Mouse (Mus musculus) kidney, embryonic 14.5 days (tissue): ENCODE data around the gene Tmem30b. TPM values are rescaled to one million over a fixed set of nuclear protein-coding genes. Genes with fewer than 3 reads are reported as not detected.
A peak's percentile ranks its signal among the peaks of the same experiment; 100 is the strongest.

Source experiments
- ATAC-seq: fragments of 200-750 bp; cut with Nextera tagmentation; 2 replicates; pipeline ENCODE4 v1.8.0; 2017; ENCODE audit warnings: moderate number of reproducible peaks, mild to moderate bottlenecking, moderate TSS enrichment, moderate library complexity; ENCODE audit not compliant: low FRiP score, low TSS enrichment
- H3K27ac ChIP-seq: fragments of 300-500 bp; sonication (generic); 2 replicates; pipeline ENCODE4 v1.5.1; 2014; ENCODE audit warnings: low read depth, mild to moderate bottlenecking, low read length, moderate library complexity, mixed read lengths
- H3K27me3 ChIP-seq: fragments of 300-500 bp; sonication (generic); 2 replicates; pipeline ENCODE4 v1.6.1; 2014; ENCODE audit warnings: mild to moderate bottlenecking, low read length; ENCODE audit not compliant: control insufficient read depth, insufficient read depth
- H3K36me3 ChIP-seq: fragments of 300-500 bp; sonication (generic); 2 replicates; pipeline ENCODE4 v1.6.1; 2014; ENCODE audit warnings: low read length, mixed read lengths; ENCODE audit not compliant: control insufficient read depth, insufficient read depth
- H3K4me1 ChIP-seq: fragments of 300-500 bp; sonication (generic); 2 replicates; pipeline ENCODE4 v1.6.1; 2014; ENCODE audit warnings: low read length, mixed read lengths; ENCODE audit not compliant: control insufficient read depth, insufficient read depth
- H3K4me2 ChIP-seq: fragments of 300-500 bp; sonication (generic); replicated peaks from 2 replicates; pipeline ENCODE4 v1.6.1; 2014; ENCODE audit warnings: low read depth, mild to moderate bottlenecking, low read length
- H3K4me3 ChIP-seq: fragments of 300-500 bp; sonication (generic); 2 replicates; pipeline ENCODE4 v1.5.1; 2014; ENCODE audit warnings: mild to moderate bottlenecking, low read length
- H3K9ac ChIP-seq: fragments of 300-500 bp; sonication (generic); 2 replicates; pipeline ENCODE4 v1.6.1; 2014; ENCODE audit warnings: low read depth, mild to moderate bottlenecking, low read length, moderate library complexity
- H3K9me3 ChIP-seq: fragments of 300-500 bp; sonication (generic); 2 replicates; pipeline ENCODE4 v1.6.1; 2016; ENCODE audit warnings: low read length; ENCODE audit not compliant: control insufficient read depth
- WGBS: fragments of 180-500 bp; shearing (Covaris S2); extraction: QIAGEN DNeasy Blood & Tissue Kit; methylation state at CpG from one replicate; pipeline ENCODE4 v1.1.7; 2014; 5-methylcytosine and 5-hydroxymethylcytosine counted together
- polyA plus RNA-seq: library from polyadenylated mRNA; unstranded; fragments of >200 nt; fragmentation: Nextera tagmentation; extraction: Ambion mirVana; gene quantifications from 2 replicates; pipeline ENCODE4 v1.2.1, GENCODE M21; 2014

Gene Tmem30b
- polyA plus RNA-seq, 1 experiment from 2014 or later, result 9.6 TPM

- Histone ChIP-seq H3K27ac (no peak overlapping the region), H3K9ac (no peak overlapping the region), H3K4me3 (no peak overlapping the region), H3K27me3 (no peaks in the 10 kb centered on the region; the same call in 1 of the 2 replicates), H3K4me1 (no peaks in the 10 kb centered on the region), H3K36me3 (no peaks in the 10 kb centered on the region), H3K4me2 (no peak overlapping the region), H3K9me3 (no peaks in the 10 kb centered on the region)
- no peak for ATAC-seq
- WGBS, result 91% methylated on average over 8 of the region's 8 CpGs
Observed at GRCm38 (mm10) chr12:73516516-73516915, 29.7 kb downstream of the Tmem30b start.

- Histone ChIP-seq H3K4me2 (no peak overlapping the region), H3K9ac (no peak overlapping the region), H3K27me3 (no peaks in the 10 kb centered on the region; the same call in 1 of the 2 replicates), H3K9me3 (no peaks in the 10 kb centered on the region), H3K4me3 (no peak overlapping the region), H3K4me1 (no peaks in the 10 kb centered on the region), H3K36me3 (no peaks in the 10 kb centered on the region), H3K27ac (no peak overlapping the region)
- WGBS, result 64% methylated on average over 6 of the region's 6 CpGs
- no peak for ATAC-seq
Observed at GRCm38 (mm10) chr12:73514722-73515121, 31.5 kb downstream of the Tmem30b start.

DNA sequence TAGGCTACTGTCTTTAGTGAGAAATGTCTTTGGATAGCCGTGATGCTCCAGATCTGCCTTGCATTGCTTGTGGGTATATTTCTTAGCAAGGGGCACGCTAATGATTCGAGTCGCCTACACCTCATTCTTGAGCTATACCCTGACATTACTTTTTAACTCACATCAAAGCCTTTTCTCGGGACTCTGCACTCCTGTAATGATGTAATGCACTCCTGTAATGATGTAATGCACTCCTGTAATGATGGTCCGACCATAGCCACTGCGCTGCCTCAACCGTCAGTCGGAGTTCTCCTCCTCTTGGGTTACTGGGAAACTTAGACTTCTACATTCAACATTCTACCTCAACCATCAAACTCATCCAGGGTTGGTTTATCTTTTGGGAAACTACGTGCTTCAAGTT, 32.2 kb downstream of the Tmem30b start:
- no peaks in the 10 kb centered on the region; the same call in 1 of the 2 replicates for H3K27me3 ChIP-seq
- H3K4me3 ChIP-seq, result no peak overlapping the region
- no peak overlapping the region for H3K4me2 ChIP-seq
- H3K27ac ChIP-seq, result no peak overlapping the region
- H3K9ac ChIP-seq, result no peak overlapping the region
- no peak for ATAC-seq
- no peaks in the 10 kb centered on the region for H3K36me3 ChIP-seq
- 87% methylated on average over 10 of the region's 10 CpGs for WGBS
- no peaks in the 10 kb centered on the region for H3K9me3 ChIP-seq
- H3K4me1 ChIP-seq, result no peaks in the 10 kb centered on the region

DNA sequence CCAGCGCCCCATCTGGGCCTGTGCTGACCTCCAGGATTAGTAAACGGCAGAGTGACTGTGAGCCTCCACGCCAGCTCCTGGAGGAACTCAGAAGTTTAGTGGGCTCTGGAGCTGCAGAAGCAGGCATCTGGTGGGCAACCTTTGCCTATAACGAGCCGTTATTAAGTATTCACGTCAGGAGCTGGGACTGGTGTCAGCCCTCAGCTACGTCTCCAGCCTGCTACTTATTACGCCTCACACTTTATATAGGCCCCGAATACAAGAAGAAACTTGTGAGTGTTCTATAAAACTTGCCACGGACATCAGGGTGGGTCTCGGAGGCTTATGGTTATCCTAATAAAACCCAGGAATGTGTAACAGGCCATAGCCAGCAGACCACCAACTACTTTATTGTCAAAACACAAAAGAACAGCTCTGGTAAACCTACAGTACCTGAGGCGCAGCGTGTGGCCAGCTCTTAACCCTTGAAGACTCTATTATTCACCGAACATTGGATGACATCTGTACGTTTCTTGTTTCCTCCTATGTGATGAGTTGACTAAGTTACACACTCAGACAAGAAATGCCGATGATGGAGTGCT, 34.6 kb downstream of the Tmem30b start:
- no peak overlapping the region for H3K9ac ChIP-seq
- no peak for ATAC-seq
- no peak overlapping the region for H3K4me3 ChIP-seq
- H3K9me3 ChIP-seq, result no peaks in the 10 kb centered on the region
- H3K27ac ChIP-seq, result no peak overlapping the region
- no peak overlapping the region for H3K4me2 ChIP-seq
- 78% methylated on average over 16 of the region's 16 CpGs for WGBS
- no peaks in the 10 kb centered on the region for H3K27me3 ChIP-seq
- no peaks in the 10 kb centered on the region for H3K36me3 ChIP-seq
- H3K4me1 ChIP-seq, result no peaks in the 10 kb centered on the region

DNA sequence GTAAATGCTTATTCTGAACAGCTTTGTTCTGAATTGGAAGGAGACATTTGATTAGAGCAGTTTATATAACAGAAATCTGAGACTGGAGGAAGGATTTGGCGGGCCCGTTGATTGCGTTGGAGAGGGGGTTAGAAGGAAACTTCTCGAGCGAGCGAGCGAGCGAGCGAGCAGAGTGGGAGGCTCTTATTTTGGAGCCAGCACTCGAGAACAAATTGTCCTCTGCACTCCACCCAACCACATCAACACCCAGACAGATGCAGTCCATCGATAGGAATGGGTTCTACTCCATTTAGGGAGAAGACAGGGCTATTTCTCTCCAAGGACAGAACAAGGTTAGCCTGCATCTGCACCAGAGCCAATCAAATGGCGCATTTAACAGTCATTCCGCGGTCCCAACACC, 39.1 kb downstream of the Tmem30b start:
- ATAC-seq, result no peak
- H3K27ac ChIP-seq, result no peak overlapping the region
- no peaks in the 10 kb centered on the region for H3K27me3 ChIP-seq
- H3K9me3 ChIP-seq, result no peaks in the 10 kb centered on the region
- H3K4me2 ChIP-seq, result no peak overlapping the region
- H3K4me1 ChIP-seq, result no peaks in the 10 kb centered on the region
- 0 out of 2 replicates have a peak overlapping the region, but pooled peaks have one; percentile 7 for H3K9ac ChIP-seq
- H3K4me3 ChIP-seq, result no peak overlapping the region
- no peaks in the 10 kb centered on the region for H3K36me3 ChIP-seq
- 56% methylated on average over 14 of the region's 14 CpGs for WGBS

DNA sequence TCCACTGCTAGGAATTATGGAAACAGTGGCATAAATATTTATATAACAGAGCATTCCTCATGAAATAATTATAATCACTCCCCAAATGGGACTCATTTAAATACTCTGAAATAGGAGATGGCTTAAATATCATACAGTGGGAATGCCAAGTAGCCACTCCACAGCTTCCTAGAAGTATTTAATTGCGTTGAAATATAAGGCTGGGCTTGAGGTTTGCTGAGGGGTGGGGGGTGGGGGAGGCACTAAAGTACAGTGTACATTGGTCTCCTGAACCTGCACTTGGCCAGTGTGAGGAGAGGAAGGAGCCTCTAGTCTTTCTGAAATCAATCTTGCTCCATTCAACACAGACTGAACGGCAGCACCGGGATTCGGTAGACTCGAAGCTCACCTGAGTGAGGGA, 39.5 kb downstream of the Tmem30b start:
- no peak overlapping the region for H3K4me3 ChIP-seq

DNA sequence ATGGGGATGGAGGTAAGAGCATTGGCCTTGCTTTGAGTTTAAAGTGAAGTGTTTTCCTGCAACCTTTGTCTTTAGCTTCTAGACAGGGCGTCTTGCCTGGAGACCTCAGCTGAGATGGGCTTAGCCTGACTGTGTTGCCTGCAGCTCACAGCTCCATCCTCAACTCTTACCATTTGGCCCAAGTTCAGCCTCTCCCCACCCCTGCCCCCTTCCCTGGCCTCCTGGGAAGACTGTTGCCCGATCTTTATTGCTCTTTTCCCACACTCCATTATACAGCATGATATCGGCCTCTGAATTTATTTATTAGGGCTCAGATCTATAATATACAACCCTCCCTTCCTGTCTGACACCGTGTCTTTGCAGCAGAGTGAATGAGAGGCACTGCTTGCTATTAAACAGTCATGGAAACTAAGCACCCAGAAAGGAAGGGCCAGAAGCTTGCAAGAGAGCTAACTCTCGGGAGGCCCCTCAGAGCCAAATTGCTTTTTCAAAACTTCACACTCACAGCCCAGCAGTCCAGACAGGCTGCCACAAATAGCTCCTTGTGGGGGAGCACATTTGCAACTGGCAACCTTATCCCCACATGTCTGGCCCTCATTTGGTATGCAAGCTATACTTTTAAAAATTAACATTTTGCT, 45.4 kb downstream of the Tmem30b start:
- ATAC-seq, result peak; percentile 80
- Histone ChIP-seq H3K27me3 (no peaks in the 10 kb centered on the region), H3K9ac (no peak overlapping the region), H3K27ac (no peak overlapping the region), H3K9me3 (no peaks in the 10 kb centered on the region), H3K36me3 (no peaks in the 10 kb centered on the region), H3K4me2 (no peak overlapping the region), H3K4me1 (no peaks in the 10 kb centered on the region), H3K4me3 (no peak overlapping the region)
- WGBS, result 18% methylated on average over 5 of the region's 5 CpGs

More for the DNA sequence above, 39.5 kb downstream of the Tmem30b start:
- H3K4me2 ChIP-seq, result no peak overlapping the region
- ATAC-seq, result no peak
- no peaks in the 10 kb centered on the region for H3K36me3 ChIP-seq
- 75% methylated on average over 5 of the region's 5 CpGs for WGBS
- no peaks in the 10 kb centered on the region for H3K9me3 ChIP-seq
- no peaks in the 10 kb centered on the region for H3K4me1 ChIP-seq
- 0 out of 2 replicates have a peak overlapping the region, but pooled peaks have one; percentile 7 for H3K9ac ChIP-seq
- H3K27ac ChIP-seq, result no peak overlapping the region
- no peaks in the 10 kb centered on the region for H3K27me3 ChIP-seq

- ATAC-seq, result no peak
- H3K4me3 ChIP-seq, result no peak overlapping the region
- 37% methylated on average over 10 of the region's 10 CpGs for WGBS
Observed at GRCm38 (mm10) chr12:73495172-73495571, 51.0 kb downstream of the Tmem30b start.

DNA sequence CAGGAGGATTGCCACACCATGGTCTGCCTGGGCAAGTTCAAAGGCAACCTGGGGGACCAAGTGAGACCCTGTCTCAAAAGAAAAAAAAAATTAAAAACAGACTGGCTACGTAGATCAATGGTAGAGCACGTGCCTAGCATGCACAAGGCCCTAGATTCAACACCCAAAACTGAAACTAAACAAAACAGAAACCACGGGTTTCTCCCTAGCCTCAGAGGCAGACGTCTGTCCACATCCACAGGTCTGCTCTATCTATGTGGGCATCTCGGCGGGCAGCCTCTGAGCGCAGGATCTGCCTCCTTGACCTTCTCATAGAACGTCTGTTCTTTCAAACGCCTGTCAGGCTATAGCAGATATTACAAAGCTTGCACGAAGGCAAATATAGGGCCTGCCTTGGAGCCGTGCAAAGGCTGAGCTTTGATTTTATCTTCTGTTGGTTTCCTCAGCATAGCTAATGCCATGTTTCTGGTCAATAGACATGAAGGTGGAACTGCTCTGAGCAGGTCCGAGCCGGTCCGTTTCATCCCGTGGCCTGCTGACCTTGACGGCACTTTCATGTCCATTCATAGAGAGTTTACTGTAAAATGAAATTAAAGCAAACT, 52.2 kb downstream of the Tmem30b start:
- Histone ChIP-seq H3K4me3 (no peak overlapping the region), H3K4me2 (no peak overlapping the region), H3K9ac (no peak overlapping the region), H3K9me3 (no peaks in the 10 kb centered on the region), H3K36me3 (no peaks in the 10 kb centered on the region), H3K27ac (no peak overlapping the region), H3K27me3 (no peaks in the 10 kb centered on the region), H3K4me1 (no peaks in the 10 kb centered on the region)
- ATAC-seq, result no peak
- 80% methylated on average over 16 of the region's 16 CpGs for WGBS

More at GRCm38 (mm10) chr12:73495172-73495571, 51.0 kb downstream of the Tmem30b start:
- no peak overlapping the region for H3K27ac ChIP-seq
- no peaks in the 10 kb centered on the region for H3K4me1 ChIP-seq
- H3K9me3 ChIP-seq, result no peaks in the 10 kb centered on the region
- H3K27me3 ChIP-seq, result no peaks in the 10 kb centered on the region
- H3K4me2 ChIP-seq, result no peak overlapping the region
- H3K36me3 ChIP-seq, result no peaks in the 10 kb centered on the region
- no peak overlapping the region for H3K9ac ChIP-seq
